In genomic region chr4:58990609-58991434, GRCm38 (mm10) we compare ENCODE assay signal across 15 mouse cellular contexts. TPM values are rescaled to one million over a fixed set of nuclear protein-coding genes. Genes with fewer than 3 reads are reported as not detected.
DNase-seq lines count a peak whose midpoint lies in the region; ATAC-seq and TF ChIP-seq lines count a peak whose summit lies in the region.
"Had no signal": no experiment of that assay in that cellular context is flagged by ENCODE, and none has a peak within 500 bp of the region (broad histone marks: within the 10 kb centered on the region; RNA-seq: fewer than 3 reads in every experiment).

No protein-coding gene starts in this region.

- TF ChIP-seq CTCF in cerebellum, adult 2 months (IDR thresholded peaks at IDR 0.05; ENCODE audit: borderline replicate concordance, insufficient read depth, low read depth, low read length): no peak

- H3K9me3 ChIP-seq in limb, embryonic 14.5 days (ENCODE audit: control insufficient read depth, low read length): no peaks in the 10 kb centered on the region
- H3K9me3 ChIP-seq in limb, embryonic 10.5 days (replicated peaks): no peaks in the 10 kb centered on the region
- H3K9me3 ChIP-seq in liver, embryonic 16.5 days (replicated peaks; ENCODE audit: control insufficient read depth, low read length): no peaks in the 10 kb centered on the region
- H3K9me3 ChIP-seq: hindbrain, embryonic 10.5 days had no signal

- H3K4me3 ChIP-seq in limb, embryonic 14.5 days (replicated peaks; ENCODE audit: low read length): no peak overlapping the region
- H3K4me3 ChIP-seq in limb, embryonic 10.5 days: no peak overlapping the region
- H3K4me3 ChIP-seq in liver, embryonic 16.5 days (ENCODE audit: low read depth, low read length): no peak overlapping the region
- no peak overlapping the region for H3K4me3 ChIP-seq in cerebellum, adult 2 months (replicated peaks; ENCODE audit: insufficient read depth, low read depth, low read length)
- H3K4me3 ChIP-seq: erythroblast, embryonic 14.5 days; hindbrain, embryonic 10.5 days had no signal

- H3K27me3 ChIP-seq in limb, embryonic 14.5 days (ENCODE audit: control insufficient read depth, insufficient read depth, low read length): no peaks in the 10 kb centered on the region
- no peaks in the 10 kb centered on the region for H3K27me3 ChIP-seq in limb, embryonic 10.5 days (ENCODE audit: low read depth, poor library complexity, severe bottlenecking)
- no peaks in the 10 kb centered on the region for H3K27me3 ChIP-seq in liver, embryonic 16.5 days (ENCODE audit: control insufficient read depth, insufficient read depth, low read depth, low read length)
- no peaks in the 10 kb centered on the region; the same call in none of the 2 replicates for H3K27me3 ChIP-seq in cerebellum, adult 2 months (ENCODE audit: control insufficient read depth, insufficient read depth, low read length)

- H3K4me1 ChIP-seq in limb, embryonic 14.5 days (ENCODE audit: control insufficient read depth, insufficient read depth, low read length): no peaks in the 10 kb centered on the region; the same call in 1 of the 2 replicates
- peaks cover 24% of the 10 kb centered on the region for H3K4me1 ChIP-seq in limb, embryonic 10.5 days
- peaks cover 41% of the 10 kb centered on the region for H3K4me1 ChIP-seq in liver, embryonic 16.5 days (ENCODE audit: control insufficient read depth, low read depth, low read length)
- no peaks in the 10 kb centered on the region; the same call in 1 of the 2 replicates for H3K4me1 ChIP-seq in cerebellum, adult 2 months (ENCODE audit: control insufficient read depth, insufficient read depth, low read length)

- WGBS in limb, embryonic 14.5 days: 79% methylated on average over 17 of the region's 17 CpGs
- WGBS in limb, embryonic 10.5 days: 88% methylated on average over 17 of the region's 17 CpGs
- WGBS in liver, embryonic 16.5 days (ENCODE audit: insufficient replicate concordance): 50% methylated on average over 17 of the region's 17 CpGs
- WGBS in cerebellum, adult 2 months: 81% methylated on average over 17 of the region's 17 CpGs

- H3K27ac ChIP-seq in limb, embryonic 14.5 days (replicated peaks; ENCODE audit: low read depth, low read length): no peak overlapping the region
- no peak overlapping the region for H3K27ac ChIP-seq in limb, embryonic 10.5 days
- H3K27ac ChIP-seq in liver, embryonic 16.5 days (ENCODE audit: low read length): no peak overlapping the region
- no peak overlapping the region for H3K27ac ChIP-seq in cerebellum, adult 2 months (ENCODE audit: insufficient read depth, low read length)
- H3K27ac ChIP-seq: hindbrain, embryonic 10.5 days had no signal

- H3K9ac ChIP-seq in limb, embryonic 14.5 days (ENCODE audit: low read depth, low read length, severe bottlenecking): no peak overlapping the region
- H3K9ac ChIP-seq in liver, embryonic 16.5 days (ENCODE audit: low read depth, low read length): no peak overlapping the region

- TF ChIP-seq POLR2A in limb, embryonic 14.5 days (IDR thresholded peaks at IDR 0.05; ENCODE audit: borderline replicate concordance, extremely low read depth, insufficient read depth, insufficient read length): no peak
- TF ChIP-seq POLR2A in cerebellum, adult 2 months (IDR thresholded peaks at IDR 0.05; ENCODE audit: borderline replicate concordance, insufficient read depth, low read length): no peak

- DNase-seq in limb, embryonic 14.5 days (ENCODE audit: low spot score): no peak
- DNase-seq in limb, embryonic 10.5 days (ENCODE audit: low spot score): no peak
- DNase-seq in c-Kit-negative CD71-positive TER-119-positive erythroid progenitor cells, embryonic 14.5 days (ENCODE audit: low read depth, low spot score): peak; percentile 29
- DNase-seq in retina, embryonic 14.5 days (ENCODE audit: low spot score): peak; percentile 18
- DNase-seq in left cerebral cortex, adult 11 months (ENCODE audit: low spot score): no peak
- DNase-seq in urinary bladder, postnatal 4 days (ENCODE audit: low spot score in 2 of 2): no peak
- DNase-seq in cerebellum, adult 2 months: no peak
- DNase-seq: adrenal gland, adult 2 months; kidney, adult 8-10 months; lung, postnatal 14 days had no signal

- H3K4me2 ChIP-seq in limb, embryonic 14.5 days (replicated peaks; ENCODE audit: low read depth, low read length, severe bottlenecking): no peak overlapping the region
- H3K4me2 ChIP-seq in liver, embryonic 16.5 days (ENCODE audit: low read depth, low read length): no peak overlapping the region
- H3K4me2 ChIP-seq: heart, embryonic 11.5 days had no signal

- 0 out of 2 replicates have a peak, but pooled peaks have one; percentile 10 for ATAC-seq in limb, embryonic 14.5 days (ENCODE audit: low FRiP score, low read depth)
- ATAC-seq in liver, embryonic 16.5 days (ENCODE audit: low read depth): peak; percentile 25; the same call in 1 of the 2 replicates

- no peaks in the 10 kb centered on the region for H3K36me3 ChIP-seq in limb, embryonic 14.5 days (ENCODE audit: control insufficient read depth, insufficient read depth, low read length)
- H3K36me3 ChIP-seq in limb, embryonic 10.5 days: no peaks in the 10 kb centered on the region
- H3K36me3 ChIP-seq in liver, embryonic 16.5 days (ENCODE audit: control insufficient read depth, insufficient read depth): no peaks in the 10 kb centered on the region
- H3K36me3 ChIP-seq: hindbrain, embryonic 10.5 days had no signal

RNA-seq across cellular contexts. Expression of gene Ptgr1, which starts 3.9 kb away (rescaled TPM):
- 12.8 and 19.2 TPM in 2 replicates for polyA plus RNA-seq in limb, embryonic 14.5 days (2012; rRNA removed)
- polyA plus RNA-seq in limb, embryonic 14.5 days (2014; fragmentation: Nextera tagmentation; extraction: Ambion mirVana): 32.5 and 34.7 TPM in 2 replicates
- polyA plus RNA-seq in limb, embryonic 10.5 days (2016; fragmentation: Nextera tagmentation; extraction: Ambion mirVana): 12.0 and 15.7 TPM in 2 replicates
- polyA plus RNA-seq in liver, embryonic 16.5 days (2015; fragmentation: Nextera tagmentation; extraction: Ambion mirVana): 12.2 and 13.3 TPM in 2 replicates
- 1.1 and 1.7 TPM in 2 replicates for polyA plus RNA-seq in cerebellum, adult 2 months (2012; rRNA removed)

RNA-seq across cellular contexts. Expression of gene Dnajc25, which starts 4.0 kb away (rescaled TPM):
- 10.1 and 10.7 TPM in 2 replicates for polyA plus RNA-seq in limb, embryonic 14.5 days (2012; rRNA removed)
- polyA plus RNA-seq in limb, embryonic 14.5 days (2014; fragmentation: Nextera tagmentation; extraction: Ambion mirVana): 18.3 and 20.8 TPM in 2 replicates
- 5.5 and 8.3 TPM in 2 replicates for polyA plus RNA-seq in limb, embryonic 10.5 days (2016; fragmentation: Nextera tagmentation; extraction: Ambion mirVana)
- 3.9 and 5.5 TPM in 2 replicates for polyA plus RNA-seq in liver, embryonic 16.5 days (2015; fragmentation: Nextera tagmentation; extraction: Ambion mirVana)
- 3.1 and 3.7 TPM in 2 replicates for polyA plus RNA-seq in cerebellum, adult 2 months (2012; rRNA removed)

RNA-seq across cellular contexts. Expression of gene Gm20503, which starts 12.2 kb away (rescaled TPM):
- 0.14 TPM in 1 of 2 replicates, not detected in the other for polyA plus RNA-seq in limb, embryonic 14.5 days (2012; rRNA removed)
- 15.8 and 19.0 TPM in 2 replicates for polyA plus RNA-seq in limb, embryonic 14.5 days (2014; fragmentation: Nextera tagmentation; extraction: Ambion mirVana)
- polyA plus RNA-seq in limb, embryonic 10.5 days (2016; fragmentation: Nextera tagmentation; extraction: Ambion mirVana): 9.3 and 9.8 TPM in 2 replicates
- polyA plus RNA-seq in liver, embryonic 16.5 days (2015; fragmentation: Nextera tagmentation; extraction: Ambion mirVana): 4.2 and 6.3 TPM in 2 replicates
- polyA plus RNA-seq in cerebellum, adult 2 months (2012; rRNA removed): not detected in 2 replicates
- polyA plus RNA-seq: adrenal gland, adult 2 months; erythroblast, embryonic 14.5 days; spleen, adult 2 months had no signal

RNA-seq across cellular contexts. Expression of gene Gng10, which starts 44.1 kb away (rescaled TPM):
- polyA plus RNA-seq in limb, embryonic 14.5 days (2012; rRNA removed): 60.9 and 72.3 TPM in 2 replicates
- polyA plus RNA-seq in limb, embryonic 14.5 days (2014; fragmentation: Nextera tagmentation; extraction: Ambion mirVana): 143 and 177 TPM in 2 replicates
- polyA plus RNA-seq in limb, embryonic 10.5 days (2016; fragmentation: Nextera tagmentation; extraction: Ambion mirVana): 81.1 and 96.4 TPM in 2 replicates
- polyA plus RNA-seq in liver, embryonic 16.5 days (2015; fragmentation: Nextera tagmentation; extraction: Ambion mirVana): 12.5 and 19.0 TPM in 2 replicates
- polyA plus RNA-seq in cerebellum, adult 2 months (2012; rRNA removed): 24.5 and 26.2 TPM in 2 replicates

RNA-seq across cellular contexts. Expression of gene Zkscan16, which starts 47.4 kb away (rescaled TPM):
- 1.8 and 2.5 TPM in 2 replicates for polyA plus RNA-seq in limb, embryonic 14.5 days (2012; rRNA removed)
- polyA plus RNA-seq in limb, embryonic 14.5 days (2014; fragmentation: Nextera tagmentation; extraction: Ambion mirVana): 0.91 and 1.5 TPM in 2 replicates
- polyA plus RNA-seq in limb, embryonic 10.5 days (2016; fragmentation: Nextera tagmentation; extraction: Ambion mirVana): 1.0 and 1.1 TPM in 2 replicates
- 0.04 and 0.05 TPM in 2 replicates for polyA plus RNA-seq in liver, embryonic 16.5 days (2015; fragmentation: Nextera tagmentation; extraction: Ambion mirVana)
- polyA plus RNA-seq in cerebellum, adult 2 months (2012; rRNA removed): 8.1 and 9.0 TPM in 2 replicates
- polyA plus RNA-seq: adrenal gland, adult 2 months; erythroblast, embryonic 14.5 days had no signal

Comparison
In these comparisons a context has a peak if more than half of its experiments do, and no peak if none do; other contexts are left out.
1. DNase-seq: peak in c-Kit-negative CD71-positive TER-119-positive erythroid progenitor cells, embryonic 14.5 days (single experiment) and retina, embryonic 14.5 days (single experiment); none in limb, embryonic 14.5 days (single experiment), limb, embryonic 10.5 days (single experiment), left cerebral cortex, adult 11 months (single experiment), urinary bladder, postnatal 4 days (0 of 2) and cerebellum, adult 2 months (0 of 2).